Mouse (Mus musculus) naive thymus-derived CD4-positive, alpha-beta T cell, adult 2 months (primary cell): ENCODE data around the gene Gm45902.

ENCODE experiments used
- DNase-seq: peaks from one replicate; pipeline ENCODE4 v3.0.0-alpha.2; 2011; ENCODE audit warnings: low read depth

Gene Gm45902

DNA sequence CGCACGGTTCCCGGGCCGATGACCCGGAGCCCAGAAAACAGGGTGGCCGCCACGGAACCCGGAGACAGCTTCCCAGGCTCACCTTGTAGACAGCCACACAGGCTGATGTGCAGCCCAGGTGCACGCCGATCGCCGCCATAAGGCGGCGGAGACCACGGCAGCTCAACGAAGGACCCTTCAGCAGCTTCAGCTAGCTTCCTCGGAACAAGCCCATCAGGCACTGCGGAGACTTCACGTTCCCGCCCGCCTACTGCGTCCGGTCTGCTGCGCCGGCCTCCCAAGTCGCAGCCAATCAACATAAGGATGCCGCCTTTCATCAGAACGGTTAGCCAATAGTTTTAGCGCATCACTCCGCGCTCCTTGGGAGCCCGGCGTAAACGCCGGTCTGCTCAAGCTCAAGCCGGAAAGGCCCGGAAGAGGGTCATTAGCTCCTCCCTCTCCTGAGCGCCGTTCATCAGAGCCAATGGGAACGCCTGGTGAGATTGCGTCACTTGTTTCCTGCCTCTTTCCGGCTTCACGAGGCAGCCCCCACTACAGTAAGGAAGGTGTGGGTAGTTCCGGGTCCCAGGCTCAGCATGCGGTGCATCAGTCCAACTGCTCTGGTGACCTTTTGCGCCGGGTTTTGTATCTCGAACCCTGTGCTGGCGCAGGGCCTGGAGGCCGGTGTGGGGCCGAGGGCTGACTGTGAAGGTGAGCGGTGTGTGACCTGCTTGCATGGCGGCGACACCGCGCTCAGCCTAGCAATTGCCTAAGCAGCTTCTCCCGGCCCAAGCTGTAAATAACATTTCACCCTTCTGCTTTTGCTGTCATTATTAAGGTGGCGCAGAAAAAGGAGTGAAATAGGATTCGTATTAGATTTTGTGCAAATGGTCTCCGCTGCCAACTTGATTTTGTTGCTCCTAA, at the start of gene Gm45902, which contains the start of the genes Hspa14 and Cdnf:
TSS of gene Gm45902 (minus strand) at position 239 of the 903 bp plus-strand sequence.
TSS of gene Hspa14 (minus strand) at position 263 of the 903 bp plus-strand sequence.
TSS of gene Cdnf (plus strand) at position 479 of the 903 bp plus-strand sequence.
- peak; percentile 100 for DNase-seq

DNA sequence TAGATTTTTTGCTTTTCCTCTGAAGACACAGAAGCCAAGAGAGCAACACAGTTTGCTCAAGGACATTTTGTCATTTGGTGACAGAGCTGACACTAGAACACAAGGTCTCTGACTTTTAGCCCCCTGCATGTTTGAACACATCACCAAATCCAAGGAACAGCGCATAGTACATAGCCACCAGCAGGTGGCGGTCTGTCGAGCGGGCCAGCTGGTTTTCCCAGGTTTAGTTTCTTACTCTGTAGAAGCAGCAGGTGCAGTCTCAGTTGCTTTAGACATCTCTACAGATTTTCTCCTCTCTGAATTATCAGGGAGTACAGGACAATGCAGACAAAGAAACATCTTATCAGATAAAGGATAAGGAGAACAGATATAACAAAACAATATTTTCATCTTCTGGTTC, 34.0 kb upstream of the Gm45902 start:
- peak; percentile 84 for DNase-seq

DNA sequence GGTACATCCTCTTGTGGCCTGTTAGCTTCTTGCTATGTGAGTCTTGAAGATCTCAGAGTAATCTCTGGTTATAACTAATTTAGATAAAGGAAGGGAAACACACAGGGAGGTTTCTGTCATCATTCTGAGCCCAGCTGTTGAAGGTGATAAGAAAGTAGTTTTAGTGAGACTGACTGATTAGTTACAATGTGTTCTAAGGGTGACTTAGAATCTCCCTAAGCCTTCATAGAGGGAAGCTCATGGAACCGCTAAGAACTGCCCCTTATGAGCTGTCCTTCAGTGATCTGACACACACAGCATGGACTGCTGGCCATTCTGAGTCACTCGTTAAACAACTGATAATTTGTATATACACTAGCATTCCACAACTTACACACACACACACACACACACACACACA, 33.5 kb upstream of the Gm45902 start:
- DNase-seq = no peak

DNA sequence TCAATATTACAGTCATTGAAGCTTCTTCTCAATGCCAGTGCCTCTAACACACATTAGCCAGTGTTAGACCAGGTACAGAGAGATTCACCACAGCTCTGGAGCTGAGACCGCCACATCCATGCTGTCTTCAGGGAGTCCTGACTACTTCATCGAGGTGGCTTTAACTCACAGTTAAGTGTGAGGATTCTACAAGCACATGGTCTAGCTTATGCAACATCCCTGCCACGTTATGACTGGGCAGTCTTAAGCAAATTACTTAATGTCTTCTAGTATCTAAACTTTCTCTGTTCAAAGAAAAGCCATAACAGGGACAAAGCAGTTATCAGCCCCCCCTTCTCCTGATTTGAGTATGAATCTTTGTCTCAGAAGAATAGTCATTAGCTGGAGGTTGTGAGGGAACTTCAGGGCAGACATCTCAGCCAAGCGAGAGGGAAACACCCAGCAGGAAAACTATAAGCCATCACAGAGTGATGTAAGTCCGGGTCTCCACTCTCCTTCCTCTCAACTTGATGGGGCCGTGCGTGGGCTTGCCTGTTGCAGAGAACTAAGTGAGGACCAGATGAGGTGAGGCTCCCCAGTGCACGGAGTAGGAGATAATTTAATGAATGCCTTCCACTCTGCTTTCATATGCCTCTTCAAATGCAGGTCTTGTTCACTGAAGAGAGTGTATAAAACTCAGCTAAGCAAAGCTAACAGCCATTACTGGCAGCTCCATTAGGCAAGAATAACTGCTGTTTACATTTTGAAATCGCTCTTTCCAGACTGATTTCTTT, 28.9 kb upstream of the Gm45902 start:
- DNase-seq = no peak

DNA sequence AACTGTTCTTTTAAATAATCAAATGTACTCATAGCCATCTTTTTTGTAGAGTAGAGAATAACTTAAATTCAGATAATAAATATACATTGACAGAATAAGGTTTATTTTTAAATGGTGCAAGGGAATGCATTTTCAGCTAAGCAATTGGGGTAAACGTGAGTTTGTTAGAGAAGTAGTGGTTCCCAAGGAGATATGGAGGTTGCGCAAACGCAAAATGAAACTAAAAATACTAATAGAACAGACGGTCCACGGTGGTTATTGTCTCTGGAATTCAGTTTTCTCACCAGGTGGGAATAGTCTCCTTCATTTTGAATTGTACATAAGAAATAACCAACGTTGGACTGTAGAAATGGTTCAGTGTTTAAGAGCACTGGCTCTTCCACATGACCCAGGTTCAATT, 13.7 kb upstream of the Gm45902 start:
- DNase-seq = no peak

DNA sequence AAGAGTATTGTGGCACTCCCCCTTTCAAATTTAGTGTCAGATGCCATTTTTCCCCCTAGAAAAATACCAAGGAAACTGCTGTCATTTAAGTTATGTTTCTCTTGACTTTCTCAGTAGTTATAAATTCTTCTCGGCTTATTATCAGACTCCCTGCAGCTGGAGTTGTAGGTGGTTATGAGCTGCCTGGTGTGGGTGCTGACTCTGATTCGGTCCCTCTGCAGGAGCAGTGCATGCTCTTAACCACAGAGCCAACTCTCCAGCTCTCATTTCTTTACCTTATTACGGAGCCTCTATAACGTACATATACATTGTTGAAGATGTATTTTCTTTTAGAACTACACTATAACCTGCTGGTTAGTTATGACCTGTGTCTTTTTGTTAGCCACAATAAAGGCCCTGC, 10.0 kb upstream of the Gm45902 start:
- DNase-seq = no peak

DNA sequence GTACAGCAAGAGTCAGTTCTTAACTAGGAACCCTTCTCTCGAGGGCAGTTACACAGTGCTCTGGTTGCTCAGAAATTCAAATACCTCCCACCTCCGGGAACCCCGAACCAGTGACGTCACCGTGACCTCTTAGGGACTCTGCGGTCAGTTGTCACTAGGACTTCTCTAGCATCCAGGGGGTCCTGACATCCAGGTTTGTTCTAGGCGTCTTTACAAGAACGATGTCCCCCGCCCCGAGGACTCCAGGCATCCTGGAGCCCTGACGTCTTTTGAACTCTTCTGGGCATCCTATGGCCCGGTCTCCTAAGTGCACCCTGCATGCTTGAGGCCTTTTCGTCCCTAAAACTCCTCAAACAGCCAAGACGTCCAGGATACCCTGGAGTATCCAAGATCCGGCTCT, 514 bp downstream of the Gm45902 start:
- DNase-seq = peak; percentile 57

DNA sequence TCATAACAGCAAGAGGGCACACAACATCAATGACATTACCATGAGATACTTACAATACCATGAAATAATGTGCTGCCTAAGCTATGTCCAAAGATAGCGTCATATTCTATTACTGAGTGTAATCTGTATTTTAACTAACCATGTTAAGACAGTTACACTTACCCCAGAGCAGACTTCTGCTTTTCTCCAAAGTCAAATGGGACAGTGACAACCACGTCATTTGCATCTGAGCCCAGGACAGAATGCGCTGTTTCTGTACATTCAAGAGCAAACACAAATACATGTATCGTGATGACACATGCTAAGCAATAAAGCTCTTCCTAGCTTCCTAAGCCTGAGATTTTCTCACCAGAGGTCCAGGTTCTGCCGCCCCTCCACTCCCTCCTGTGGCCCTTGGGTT, 11.7 kb downstream of the Gm45902 start:
- DNase-seq = no peak

DNA sequence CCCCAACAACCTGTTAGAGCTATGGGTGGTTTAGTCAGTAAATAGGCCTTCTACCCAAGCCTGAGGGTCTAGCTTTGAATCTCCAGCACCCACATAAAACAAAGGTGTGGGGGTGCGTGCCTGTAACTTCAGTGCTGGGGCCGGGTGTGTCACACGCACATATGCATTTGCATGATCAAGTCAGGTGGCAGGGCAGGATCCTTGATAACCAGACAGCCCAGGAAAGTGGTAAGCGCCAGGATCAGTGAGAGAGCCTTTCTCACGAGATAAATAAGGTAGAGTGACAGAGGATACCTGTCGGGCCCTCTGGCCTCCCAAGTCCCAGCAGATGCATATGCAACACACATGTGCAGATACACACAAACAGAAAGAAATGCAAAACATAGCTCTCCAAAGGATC, 13.0 kb downstream of the Gm45902 start:
- no peak for DNase-seq

DNA sequence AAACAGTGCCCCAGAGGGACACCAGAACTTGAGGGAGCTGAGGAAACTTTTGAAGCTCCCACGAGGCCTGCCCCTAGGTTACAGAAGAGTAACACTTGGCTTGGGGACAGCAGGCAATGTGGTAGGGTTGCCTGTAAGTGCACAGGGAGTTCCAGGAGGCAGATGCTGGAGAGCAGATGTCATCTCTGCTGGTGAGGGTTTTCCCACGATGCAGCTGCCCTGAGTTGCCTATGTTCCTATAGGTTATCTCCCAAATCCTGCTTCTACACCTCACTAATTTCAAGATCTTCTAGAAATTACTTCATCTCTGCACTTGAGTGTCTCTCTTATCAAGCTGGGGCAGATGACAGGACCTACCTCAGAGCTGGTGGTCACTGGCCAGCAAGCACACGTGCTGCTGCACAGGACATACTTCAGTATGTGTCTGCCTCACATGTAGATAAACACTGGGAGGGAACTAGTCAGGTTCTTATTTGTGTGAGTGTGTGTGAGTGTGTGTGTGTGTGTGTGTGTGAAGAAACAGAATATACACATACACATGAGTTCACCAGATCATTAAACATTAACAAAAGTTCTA, 18.7 kb downstream of the Gm45902 start:
- no peak for DNase-seq

DNA sequence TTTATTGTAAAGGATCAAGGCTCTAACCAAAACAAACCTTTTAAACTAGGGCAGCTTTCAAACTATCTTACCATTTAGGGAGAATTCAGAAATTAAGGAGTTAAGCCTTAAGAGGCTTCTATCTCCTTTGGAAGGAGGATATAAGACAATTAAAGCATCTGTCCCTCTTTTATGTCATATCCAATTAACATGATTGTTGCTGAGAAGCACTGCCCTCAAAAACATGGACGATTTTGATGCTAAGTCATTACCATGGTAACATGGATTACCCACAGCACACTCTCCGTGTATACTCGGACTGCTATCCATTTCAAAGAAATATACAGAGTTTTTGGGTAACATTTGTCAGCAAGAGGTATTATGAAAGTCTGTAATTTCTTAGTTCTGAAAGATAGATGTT, 22.8 kb downstream of the Gm45902 start:
- no peak for DNase-seq

DNA sequence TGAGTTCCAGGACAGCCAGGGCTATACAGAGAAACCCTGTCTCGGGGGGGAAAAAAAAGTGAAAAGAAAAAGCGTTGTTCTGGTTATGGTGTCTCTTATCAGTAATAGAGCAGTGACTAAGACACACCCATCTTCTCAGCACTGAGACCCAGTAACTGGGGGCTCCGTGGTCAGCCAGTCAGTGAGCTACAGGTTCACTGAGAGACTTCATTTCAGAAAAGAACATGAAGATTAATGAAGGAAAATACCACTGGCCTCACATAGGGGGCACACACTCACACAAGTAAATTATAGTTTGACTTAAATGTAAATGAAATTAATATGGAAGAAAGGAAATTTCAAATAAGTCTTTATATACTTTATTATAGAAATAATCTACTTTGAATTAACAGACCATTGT, 32.4 kb downstream of the Gm45902 start:
- DNase-seq = no peak

DNA sequence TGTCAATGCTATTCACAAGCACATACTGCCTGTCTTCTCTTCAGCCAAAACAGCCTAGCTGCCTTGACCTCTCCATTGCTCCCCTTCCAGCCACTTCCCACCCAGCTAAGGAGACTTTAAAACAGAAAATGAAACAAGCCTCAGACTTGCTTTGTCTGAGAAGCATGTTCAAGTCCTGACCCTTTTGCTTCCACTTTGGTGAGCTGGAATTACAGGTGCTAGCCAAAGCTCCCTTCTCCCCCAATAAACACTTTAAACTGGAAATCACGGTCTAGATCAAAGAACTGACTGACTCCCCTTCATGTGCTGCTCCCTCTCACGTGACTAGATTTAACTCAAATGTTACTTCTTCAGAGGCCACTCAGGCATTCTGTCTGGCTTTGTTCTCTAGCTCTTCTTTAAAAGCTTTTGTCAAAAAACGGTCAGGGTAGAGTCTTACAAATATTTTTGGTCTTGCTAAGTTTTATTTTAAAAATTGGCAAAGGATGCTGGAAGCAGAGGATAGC, 36.8 kb downstream of the Gm45902 start:
- DNase-seq = no peak

DNA sequence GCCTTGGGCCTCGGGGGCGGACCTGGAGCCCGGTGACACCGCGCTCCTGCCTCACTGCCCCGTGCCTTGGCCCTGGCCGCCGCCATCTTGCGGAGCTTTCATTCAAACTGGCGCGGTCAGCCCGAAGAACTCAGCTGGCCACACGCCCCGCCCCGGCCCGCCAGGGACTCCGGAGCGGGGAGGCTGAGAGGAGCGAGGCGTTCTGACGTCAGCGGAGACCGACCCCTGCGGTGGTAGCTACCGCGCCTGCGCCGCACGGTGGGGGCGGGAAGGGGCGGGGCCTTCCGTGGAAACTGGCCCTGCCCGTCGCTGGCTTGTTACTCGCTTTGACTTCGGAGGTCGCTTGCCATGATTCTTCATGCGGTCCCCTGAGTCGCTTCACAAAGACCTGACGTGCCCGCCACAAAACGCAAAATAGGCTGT, 37.7 kb downstream of the Gm45902 start, which contains the start of gene Suv39h2:
TSS of gene Suv39h2 (minus strand) at position 171 of the 423 bp plus-strand sequence.
- DNase-seq = peak; percentile 98

DNA sequence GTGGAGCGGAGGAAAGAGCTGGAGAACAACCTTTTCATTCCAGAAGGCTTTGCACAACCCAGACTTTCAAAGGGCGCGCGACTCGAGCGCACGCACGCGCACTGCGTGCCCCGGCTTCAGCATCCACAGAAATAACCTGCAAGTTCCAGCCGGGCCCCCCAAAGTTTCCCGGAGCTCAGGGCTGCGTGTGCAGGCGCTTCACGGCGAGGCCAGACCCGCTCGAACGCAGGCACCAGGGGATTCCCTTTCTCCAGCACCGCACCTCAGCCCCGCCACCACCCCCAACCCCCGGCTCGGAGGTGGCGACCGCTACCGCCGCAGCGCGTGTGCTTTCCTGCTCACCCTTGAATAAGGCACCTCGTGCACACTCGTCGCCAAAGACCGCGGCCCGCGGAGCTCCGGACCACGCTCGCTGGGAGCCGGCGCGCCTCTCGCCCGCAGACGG, 38.2 kb downstream of the Gm45902 start:
- DNase-seq = peak; percentile 79

DNA sequence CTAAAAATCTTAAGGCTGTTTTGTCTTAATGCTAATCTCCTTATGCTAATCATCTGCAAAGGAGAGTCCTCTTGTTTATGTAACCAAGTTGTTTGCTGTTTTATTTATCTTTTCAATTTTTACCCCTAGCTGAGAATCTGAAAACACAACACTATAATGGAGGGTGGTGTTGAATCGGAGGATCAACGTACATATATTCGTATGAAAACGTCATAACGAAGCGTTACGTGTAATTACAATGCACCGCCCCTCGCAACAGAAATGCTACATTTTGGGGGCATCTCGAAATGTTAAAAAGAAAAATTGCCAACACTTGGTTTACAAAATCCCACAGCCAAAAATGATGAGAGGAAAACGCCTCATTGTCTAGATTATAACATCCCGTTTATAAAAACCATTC, 38.7 kb downstream of the Gm45902 start:
- DNase-seq = no peak

DNA sequence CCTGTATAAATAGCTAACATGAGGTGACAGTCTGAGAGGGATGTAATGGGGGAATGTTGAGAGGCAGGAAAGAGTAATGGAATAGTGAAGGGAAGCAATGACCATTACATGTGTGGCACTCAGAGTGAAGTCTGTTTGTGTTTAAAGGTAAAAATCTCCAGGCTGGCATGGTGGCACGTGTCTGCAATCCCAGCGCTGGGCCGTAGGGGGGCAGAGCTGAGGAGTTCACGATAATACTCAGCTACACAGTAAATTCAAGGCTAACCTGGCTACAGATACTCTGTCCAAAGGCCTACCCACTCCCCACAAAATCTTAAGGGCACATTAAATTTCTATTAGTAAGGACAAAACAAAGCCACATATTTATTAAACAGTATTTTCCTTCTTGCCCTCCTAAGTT, 56.0 kb downstream of the Gm45902 start:
- no peak for DNase-seq
